In the genomic region with DNA sequence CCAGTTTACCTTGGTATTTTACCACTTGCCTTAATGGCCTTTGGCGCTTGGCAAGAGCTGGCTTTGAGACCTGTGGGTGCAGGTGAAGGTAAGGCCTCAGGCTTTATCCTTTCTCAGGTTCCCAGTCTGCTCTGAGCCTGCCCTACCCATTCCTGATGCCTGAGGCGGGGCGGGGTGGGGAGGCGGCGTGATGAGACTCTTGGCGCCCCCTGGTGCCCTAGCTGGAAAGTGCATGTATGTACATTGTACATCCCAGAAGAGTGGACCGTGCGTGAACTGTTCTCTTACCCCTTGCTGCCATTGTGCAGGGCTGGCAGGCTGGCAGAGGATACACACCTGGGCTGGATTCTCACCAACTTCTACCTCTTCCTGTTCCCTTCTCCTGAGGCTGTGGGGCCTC, we compare ENCODE assay signal across 8 mouse cellular contexts. TPM values are rescaled to one million over a fixed set of nuclear protein-coding genes. Genes with fewer than 3 reads are reported as not detected.
A peak's percentile ranks its signal among the peaks of the same experiment; 100 is the strongest.
DNase-seq lines count a peak whose midpoint lies in the region; ATAC-seq and TF ChIP-seq lines count a peak whose summit lies in the region.

No protein-coding gene starts in this region.

- peak; percentile 90 for ATAC-seq in CD4-positive, CD25-positive, alpha-beta regulatory T cell, adult 4 months
- 0 out of 2 replicates have a peak, but pooled peaks have one; percentile 37 for ATAC-seq in embryonic facial prominence, embryonic 11.5 days (replicated peaks; ENCODE audit: insufficient number of reproducible peaks, low FRiP score, low TSS enrichment, low read depth)
- peak; percentile 82 for ATAC-seq in heart, embryonic 12.5 days (ENCODE audit: insufficient number of reproducible peaks, low FRiP score)
- peak; percentile 86 for ATAC-seq in kidney, embryonic 16.5 days (ENCODE audit: low FRiP score, low TSS enrichment)
- peak; percentile 62; the same call in 1 of the 2 replicates for ATAC-seq in liver, embryonic 14.5 days (ENCODE audit: insufficient read depth)

- H3K4me1 ChIP-seq in embryonic facial prominence, embryonic 11.5 days (ENCODE audit: control insufficient read depth, insufficient read depth, low read length) = no peaks in the 10 kb centered on the region
- no peaks in the 10 kb centered on the region for H3K4me1 ChIP-seq in heart, embryonic 12.5 days (replicated peaks)
- no peaks in the 10 kb centered on the region; the same call in 1 of the 2 replicates for H3K4me1 ChIP-seq in kidney, embryonic 16.5 days (ENCODE audit: insufficient read depth, low read length)
- no peaks in the 10 kb centered on the region; a peak in 1 of 4 replicates for H3K4me1 ChIP-seq in liver, embryonic 14.5 days (replicated peaks; ENCODE audit: control insufficient read depth in 2 of 2, insufficient read depth in 2 of 2, low read length in 1 of 2)

- H3K9me3 ChIP-seq in embryonic facial prominence, embryonic 11.5 days (replicated peaks; ENCODE audit: control insufficient read depth, low read length) = no peaks in the 10 kb centered on the region
- no peaks in the 10 kb centered on the region for H3K9me3 ChIP-seq in heart, embryonic 12.5 days (replicated peaks)
- no peaks in the 10 kb centered on the region for H3K9me3 ChIP-seq in kidney, embryonic 16.5 days (ENCODE audit: low read length)
- no peaks in the 10 kb centered on the region for H3K9me3 ChIP-seq in liver, embryonic 14.5 days (ENCODE audit: control insufficient read depth, low read length)

- TF ChIP-seq EP300 in liver, embryonic 14.5 days (IDR thresholded peaks at IDR 0.05; ENCODE audit: low read depth) = no peak

- H3K27ac ChIP-seq in embryonic facial prominence, embryonic 11.5 days (replicated peaks; ENCODE audit: low read depth, low read length) = no peak overlapping the region
- no peak overlapping the region for H3K27ac ChIP-seq in heart, embryonic 12.5 days (ENCODE audit: poor library complexity, severe bottlenecking)
- no peak overlapping the region for H3K27ac ChIP-seq in kidney, embryonic 16.5 days (ENCODE audit: low read length)
- H3K27ac ChIP-seq in liver, embryonic 14.5 days = no peak overlapping the region

- H3K4me2 ChIP-seq in embryonic facial prominence, embryonic 11.5 days (ENCODE audit: low read depth, low read length) = no peak overlapping the region
- H3K4me2 ChIP-seq in heart, embryonic 12.5 days = no peak overlapping the region
- no peak overlapping the region for H3K4me2 ChIP-seq in kidney, embryonic 16.5 days (replicated peaks; ENCODE audit: low read depth, low read length)
- no peak overlapping the region for H3K4me2 ChIP-seq in liver, embryonic 14.5 days (ENCODE audit: low read depth)

- WGBS in embryonic facial prominence, embryonic 11.5 days = 3% methylated on average over 8 of the region's 8 CpGs
- WGBS in heart, embryonic 12.5 days = 2% methylated on average over 8 of the region's 8 CpGs
- 3% methylated on average over 8 of the region's 8 CpGs for WGBS in kidney, embryonic 16.5 days
- 1% methylated on average over 8 of the region's 8 CpGs for WGBS in liver, embryonic 14.5 days (ENCODE audit: insufficient replicate concordance)

- peaks cover 3% of the 10 kb centered on the region for H3K27me3 ChIP-seq in embryonic facial prominence, embryonic 11.5 days (ENCODE audit: control insufficient read depth, insufficient read depth, low read length)
- H3K27me3 ChIP-seq in heart, embryonic 12.5 days (replicated peaks) = peaks cover 7% of the 10 kb centered on the region
- H3K27me3 ChIP-seq in kidney, embryonic 16.5 days (ENCODE audit: insufficient read depth, low read length) = peaks cover under 1% of the 10 kb centered on the region; the same call in 1 of the 2 replicates
- no peaks in the 10 kb centered on the region for H3K27me3 ChIP-seq in liver, embryonic 14.5 days (ENCODE audit: control insufficient read depth, insufficient read depth, low read length)

- no peaks in the 10 kb centered on the region for H3K36me3 ChIP-seq in embryonic facial prominence, embryonic 11.5 days (replicated peaks; ENCODE audit: control insufficient read depth, insufficient read depth, low read depth, low read length)
- H3K36me3 ChIP-seq in heart, embryonic 12.5 days = peaks cover 13% of the 10 kb centered on the region
- H3K36me3 ChIP-seq in kidney, embryonic 16.5 days (ENCODE audit: insufficient read depth, low read length) = peaks cover under 1% of the 10 kb centered on the region; the same call in 1 of the 2 replicates
- peaks cover 10% of the 10 kb centered on the region for H3K36me3 ChIP-seq in liver, embryonic 14.5 days (replicated peaks; ENCODE audit: control insufficient read depth, insufficient read depth, low read depth)

- H3K9ac ChIP-seq in embryonic facial prominence, embryonic 11.5 days (replicated peaks; ENCODE audit: low read length) = no peak overlapping the region; the same call in 1 of the 2 replicates
- no peak overlapping the region for H3K9ac ChIP-seq in heart, embryonic 12.5 days
- H3K9ac ChIP-seq in kidney, embryonic 16.5 days (replicated peaks; ENCODE audit: low read length) = no peak overlapping the region
- no peak overlapping the region for H3K9ac ChIP-seq in liver, embryonic 14.5 days (replicated peaks)

- peak; percentile 90 for DNase-seq in adrenal gland, postnatal 14 days
- DNase-seq in embryonic facial prominence, embryonic 11.5 days (ENCODE audit: low spot score) = peak; percentile 90
- peak in 1 of 3 experiments; percentile 59 for DNase-seq in liver, embryonic 14.5 days (ENCODE audit: low read depth in 3 of 3, low spot score in 3 of 3)
- DNase-seq in neural tube, embryonic 10.5 days (ENCODE audit: extremely low spot score, low spot score) = peak; percentile 89
- peak; percentile 92 for DNase-seq in testis, postnatal 10 days (ENCODE audit: low spot score)

- TF ChIP-seq CTCF in liver, embryonic 14.5 days (IDR thresholded peaks at IDR 0.05; ENCODE audit: low read depth) = peak; percentile 98

- no peak overlapping the region for H3K4me3 ChIP-seq in embryonic facial prominence, embryonic 11.5 days (ENCODE audit: low read depth, low read length)
- no peak overlapping the region for H3K4me3 ChIP-seq in heart, embryonic 12.5 days
- H3K4me3 ChIP-seq in kidney, embryonic 16.5 days (ENCODE audit: low read length) = no peak overlapping the region
- H3K4me3 ChIP-seq in liver, embryonic 14.5 days (ENCODE audit: insufficient read depth in 1 of 2, low read depth in 2 of 2, low read length in 2 of 2) = no peak overlapping the region

RNA-seq across cellular contexts. Expression of a gene that starts 16.8 kb away (rescaled TPM):
- 10 to 100 TPM; 17.6 to 32.8 TPM for polyA plus RNA-seq in CD4-positive, CD25-positive, alpha-beta regulatory T cell, adult 4 months (2017; shearing (Covaris generic))
- total RNA-seq in adrenal gland, postnatal 14 days (2021) = 11.0 and 11.5 TPM in 2 replicates
- 5.3 and 6.5 TPM in 2 replicates for polyA plus RNA-seq in embryonic facial prominence, embryonic 11.5 days (2014; fragmentation: Nextera tagmentation; extraction: Ambion mirVana)
- 0.92 and 1.3 TPM in 2 replicates for polyA plus RNA-seq in heart, embryonic 12.5 days (2016; fragmentation: Nextera tagmentation; extraction: Ambion mirVana)
- 19.6 and 25.3 TPM in 2 replicates for polyA plus RNA-seq in kidney, embryonic 16.5 days (2015; fragmentation: Nextera tagmentation; extraction: Ambion mirVana)
- 12.7 and 17.8 TPM in 2 replicates for polyA plus RNA-seq in liver, embryonic 14.5 days (2012; rRNA removed)
- polyA plus RNA-seq in liver, embryonic 14.5 days (2014; fragmentation: Nextera tagmentation; extraction: Ambion mirVana) = 9.1 and 10.5 TPM in 2 replicates

RNA-seq across cellular contexts. Expression of a gene that starts 32.0 kb away (rescaled TPM):
- 1 to 10 TPM; 5.0 to 5.1 TPM for polyA plus RNA-seq in CD4-positive, CD25-positive, alpha-beta regulatory T cell, adult 4 months (2017; shearing (Covaris generic))
- total RNA-seq in adrenal gland, postnatal 14 days (2021) = 97.6 and 99.3 TPM in 2 replicates
- polyA plus RNA-seq in embryonic facial prominence, embryonic 11.5 days (2014; fragmentation: Nextera tagmentation; extraction: Ambion mirVana) = 28.7 and 30.5 TPM in 2 replicates
- 108 and 113 TPM in 2 replicates for polyA plus RNA-seq in heart, embryonic 12.5 days (2016; fragmentation: Nextera tagmentation; extraction: Ambion mirVana)
- 89.9 and 100 TPM in 2 replicates for polyA plus RNA-seq in kidney, embryonic 16.5 days (2015; fragmentation: Nextera tagmentation; extraction: Ambion mirVana)
- 45.2 and 58.7 TPM in 2 replicates for polyA plus RNA-seq in liver, embryonic 14.5 days (2012; rRNA removed)
- 115 and 132 TPM in 2 replicates for polyA plus RNA-seq in liver, embryonic 14.5 days (2014; fragmentation: Nextera tagmentation; extraction: Ambion mirVana)

RNA-seq across cellular contexts. Expression of a gene that starts 52.8 kb away (rescaled TPM):
- 10 to 100 TPM; 17.5 to 18.5 TPM for polyA plus RNA-seq in CD4-positive, CD25-positive, alpha-beta regulatory T cell, adult 4 months (2017; shearing (Covaris generic))
- total RNA-seq in adrenal gland, postnatal 14 days (2021) = 46.7 and 51.7 TPM in 2 replicates
- 17.1 and 19.2 TPM in 2 replicates for polyA plus RNA-seq in embryonic facial prominence, embryonic 11.5 days (2014; fragmentation: Nextera tagmentation; extraction: Ambion mirVana)
- polyA plus RNA-seq in heart, embryonic 12.5 days (2016; fragmentation: Nextera tagmentation; extraction: Ambion mirVana) = 14.1 and 14.3 TPM in 2 replicates
- polyA plus RNA-seq in kidney, embryonic 16.5 days (2015; fragmentation: Nextera tagmentation; extraction: Ambion mirVana) = 21.7 and 22.2 TPM in 2 replicates
- polyA plus RNA-seq in liver, embryonic 14.5 days (2012; rRNA removed) = 8.8 and 9.2 TPM in 2 replicates
- 9.9 and 11.7 TPM in 2 replicates for polyA plus RNA-seq in liver, embryonic 14.5 days (2014; fragmentation: Nextera tagmentation; extraction: Ambion mirVana)

RNA-seq across cellular contexts. Expression of a gene that starts 54.5 kb away (rescaled TPM):
- polyA plus RNA-seq in CD4-positive, CD25-positive, alpha-beta regulatory T cell, adult 4 months (2017; shearing (Covaris generic)) = 1 to 10 TPM in 1 of 2 experiments, under 1 TPM in 1; 0.60 to 1.5 TPM
- total RNA-seq in adrenal gland, postnatal 14 days (2021) = 4.2 and 4.4 TPM in 2 replicates
- 40.1 and 41.0 TPM in 2 replicates for polyA plus RNA-seq in embryonic facial prominence, embryonic 11.5 days (2014; fragmentation: Nextera tagmentation; extraction: Ambion mirVana)
- 11.8 and 13.9 TPM in 2 replicates for polyA plus RNA-seq in heart, embryonic 12.5 days (2016; fragmentation: Nextera tagmentation; extraction: Ambion mirVana)
- 18.6 and 20.7 TPM in 2 replicates for polyA plus RNA-seq in kidney, embryonic 16.5 days (2015; fragmentation: Nextera tagmentation; extraction: Ambion mirVana)
- 1.1 and 1.3 TPM in 2 replicates for polyA plus RNA-seq in liver, embryonic 14.5 days (2012; rRNA removed)
- 0.74 and 0.82 TPM in 2 replicates for polyA plus RNA-seq in liver, embryonic 14.5 days (2014; fragmentation: Nextera tagmentation; extraction: Ambion mirVana)

Comparison
In these comparisons a context has a peak if more than half of its experiments do, and no peak if none do; other contexts are left out.
1. ATAC-seq: peak in every context shown above with its lines; median percentile 90 in CD4-positive, CD25-positive, alpha-beta regulatory T cell, adult 4 months; 86 in kidney, embryonic 16.5 days; 82 in heart, embryonic 12.5 days; 62 in liver, embryonic 14.5 days; 37 in embryonic facial prominence, embryonic 11.5 days.